Mouse (Mus musculus) hindbrain, embryonic 16.5 days (tissue): ENCODE measurements around the gene Cryab. TPM values are rescaled to one million over a fixed set of nuclear protein-coding genes. Genes with fewer than 3 reads are reported as not detected.

Source experiments
- ATAC-seq: fragments of 200-750 bp; cut with Nextera tagmentation; 2 replicates; pipeline ENCODE4 v1.8.0; 2017; ENCODE audit warnings: moderate TSS enrichment, moderate library complexity
- H3K27ac ChIP-seq: fragments of 300-500 bp; sonication (generic); 2 replicates; pipeline ENCODE4 v1.5.1; 2014; ENCODE audit warnings: low read depth, mild to moderate bottlenecking, control low read depth, low read length, moderate library complexity
- H3K27me3 ChIP-seq: fragments of 300-500 bp; sonication (generic); replicated peaks from 2 replicates; pipeline ENCODE4 v1.6.1; 2014; ENCODE audit warnings: low read length; ENCODE audit not compliant: control insufficient read depth, insufficient read depth
- H3K36me3 ChIP-seq: fragments of 300-500 bp; sonication (generic); 2 replicates; pipeline ENCODE4 v1.6.1; 2014; ENCODE audit warnings: mild to moderate bottlenecking, low read length, moderate library complexity, mixed read lengths; ENCODE audit not compliant: control insufficient read depth, insufficient read depth
- H3K4me1 ChIP-seq: fragments of 300-500 bp; sonication (generic); 2 replicates; pipeline ENCODE4 v1.6.1; 2014; ENCODE audit warnings: low read depth, low read length; ENCODE audit not compliant: control insufficient read depth, insufficient read depth
- H3K4me2 ChIP-seq: fragments of 300-500 bp; sonication (generic); 2 replicates; pipeline ENCODE4 v1.6.1; 2014; ENCODE audit warnings: mild to moderate bottlenecking, low read length, control low read depth, moderate library complexity
- H3K4me3 ChIP-seq: fragments of 300-500 bp; sonication (generic); 2 replicates; pipeline ENCODE4 v1.5.1; 2014; ENCODE audit warnings: mild to moderate bottlenecking, low read length, control low read depth, moderate library complexity
- H3K9ac ChIP-seq: fragments of 300-500 bp; sonication (generic); 2 replicates; pipeline ENCODE4 v1.6.1; 2014; ENCODE audit warnings: low read depth, mild to moderate bottlenecking, control low read depth, low read length, moderate library complexity
- H3K9me3 ChIP-seq: fragments of 300-500 bp; sonication (generic); 2 replicates; pipeline ENCODE4 v1.6.1; 2014; ENCODE audit warnings: mild to moderate bottlenecking, low read length, moderate library complexity; ENCODE audit not compliant: control insufficient read depth
- WGBS: fragments of 180-500 bp; shearing (Covaris S2); extraction: QIAGEN DNeasy Blood & Tissue Kit; methylation state at CpG from one replicate; pipeline ENCODE4 v1.1.7; 2014; 5-methylcytosine and 5-hydroxymethylcytosine counted together
- polyA plus RNA-seq: library from polyadenylated mRNA; unstranded; fragments of >200 nt; fragmentation: Nextera tagmentation; extraction: Ambion mirVana; gene quantifications from 2 replicates; pipeline ENCODE4 v1.2.1, GENCODE M21; 2015

The Cryab gene
- polyA plus RNA-seq, 1 experiment from 2014 or later = 16.3 TPM

DNA sequence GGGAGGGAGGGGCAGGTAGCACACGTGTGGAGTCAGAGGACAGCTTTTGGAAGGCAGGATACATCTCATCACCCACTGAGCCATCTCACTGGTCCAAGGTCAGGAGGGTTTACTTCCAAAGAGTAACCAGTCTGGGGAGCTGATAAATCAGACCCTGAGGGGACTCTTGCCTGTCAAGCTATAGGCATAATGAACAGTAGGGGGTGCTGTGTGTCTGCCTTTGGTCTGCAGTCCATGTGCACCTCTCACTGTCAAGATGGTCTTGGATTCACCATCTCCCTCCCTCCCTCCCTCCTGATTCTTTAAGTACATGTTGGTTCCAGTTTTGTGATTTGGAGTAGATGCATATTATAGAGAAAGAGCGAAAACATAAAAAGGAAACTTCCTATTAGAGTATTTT, 49.9 kb downstream of the Cryab start:
- H3K4me3 ChIP-seq = no peak overlapping the region
- no peak for ATAC-seq
- no peak overlapping the region for H3K4me2 ChIP-seq
- H3K27ac ChIP-seq = no peak overlapping the region
- H3K9ac ChIP-seq = no peak overlapping the region
- no peaks in the 10 kb centered on the region for H3K9me3 ChIP-seq
- peaks cover 8% of the 10 kb centered on the region for H3K36me3 ChIP-seq
- WGBS = 70% methylated on average over 2 of the region's 2 CpGs
- no peaks in the 10 kb centered on the region for H3K27me3 ChIP-seq
- H3K4me1 ChIP-seq = no peaks in the 10 kb centered on the region

DNA sequence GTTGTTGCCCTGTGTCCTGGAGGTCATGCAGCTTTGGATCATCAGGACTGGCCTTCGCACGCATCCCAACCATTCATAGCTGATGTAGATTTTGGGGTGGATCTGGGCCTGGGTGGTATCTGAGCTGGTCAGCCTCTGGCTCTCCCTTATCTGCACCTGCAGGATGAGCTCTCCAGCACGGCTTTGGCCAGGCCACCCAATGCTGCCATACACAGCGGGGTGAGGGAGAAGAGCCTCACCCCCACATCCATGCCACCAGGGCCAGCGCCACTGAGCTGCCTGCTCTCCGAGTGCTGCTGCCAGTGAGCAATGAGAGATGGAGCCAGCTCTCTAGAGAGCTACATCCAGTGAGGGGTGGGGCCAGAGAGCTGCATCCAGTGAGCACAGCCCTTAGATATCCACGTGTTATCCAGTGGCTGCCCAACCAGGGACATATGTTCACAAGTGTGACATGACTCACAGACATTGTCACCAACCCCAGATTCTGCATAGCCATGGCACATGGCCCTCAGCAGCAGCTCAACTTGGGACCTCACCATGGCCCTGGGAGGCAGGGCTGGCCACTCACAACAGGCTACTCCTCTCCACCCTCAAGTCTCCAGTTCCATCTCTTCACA, 52.0 kb downstream of the Cryab start:
- no peak overlapping the region for H3K9ac ChIP-seq
- H3K4me1 ChIP-seq = no peaks in the 10 kb centered on the region
- no peak overlapping the region for H3K27ac ChIP-seq
- H3K36me3 ChIP-seq = peaks cover 8% of the 10 kb centered on the region
- H3K4me2 ChIP-seq = no peak overlapping the region
- no peaks in the 10 kb centered on the region for H3K9me3 ChIP-seq
- no peak for ATAC-seq
- H3K4me3 ChIP-seq = no peak overlapping the region
- WGBS = 86% methylated on average over 7 of the region's 7 CpGs
- no peaks in the 10 kb centered on the region for H3K27me3 ChIP-seq

Other genes with a start within 250 kb of the Cryab start
- gene Pts, start 222.6 kb upstream of the Cryab start, polyA plus RNA-seq = 95.6 and 113 TPM in 2 replicates
- 19.3 and 21.9 TPM in 2 replicates for gene Il18, start 196.5 kb upstream of the Cryab start, polyA plus RNA-seq
- 0.59 and 0.64 TPM in 2 replicates for gene Bco2, start 196.1 kb upstream of the Cryab start, polyA plus RNA-seq
- 0.34 and 0.36 TPM in 2 replicates for gene Tex12, start 190.0 kb upstream of the Cryab start, polyA plus RNA-seq
- 283 and 319 TPM in 2 replicates for gene Sdhd, start 147.5 kb upstream of the Cryab start, polyA plus RNA-seq
- 311 and 364 TPM in 2 replicates for gene Timm8b, start 147.4 kb upstream of the Cryab start, polyA plus RNA-seq
- 5.2 and 7.1 TPM in 2 replicates for gene Pih1d2, start 134.0 kb upstream of the Cryab start, polyA plus RNA-seq
- 15.3 and 16.4 TPM in 2 replicates for gene Nkapd1, start 133.9 kb upstream of the Cryab start, polyA plus RNA-seq
- gene Dlat, start 91.5 kb upstream of the Cryab start, polyA plus RNA-seq = 58.8 and 60.1 TPM in 2 replicates
- 31.6 and 33.7 TPM in 2 replicates for gene Dixdc1, start 11.8 kb upstream of the Cryab start, polyA plus RNA-seq
- 2.1 and 2.5 TPM in 2 replicates for gene 2310030G06Rik, start 4.8 kb upstream of the Cryab start, polyA plus RNA-seq
- gene Hspb2, start 1.0 kb downstream of the Cryab start, polyA plus RNA-seq = 1.1 and 5.2 TPM in 2 replicates
- 10.7 and 11.1 TPM in 2 replicates for gene Fdxacb1, start 16.9 kb downstream of the Cryab start, polyA plus RNA-seq
- gene Alg9, start 23.7 kb downstream of the Cryab start, polyA plus RNA-seq = 57.9 and 65.7 TPM in 2 replicates
- 57.7 and 61.7 TPM in 2 replicates for gene 1110032A03Rik, start 24.2 kb downstream of the Cryab start, polyA plus RNA-seq
- gene Ppp2r1b, start 94.0 kb downstream of the Cryab start, polyA plus RNA-seq = 41.1 and 48.1 TPM in 2 replicates